Comparison of ENCODE assay signal across 9 mouse cellular contexts in genomic region chr5:115155156-115155631, GRCm38 (mm10). TPM values are rescaled to one million over a fixed set of nuclear protein-coding genes. Genes with fewer than 3 reads are reported as not detected.
DNase-seq lines count a peak whose midpoint lies in the region; ATAC-seq and TF ChIP-seq lines count a peak whose summit lies in the region.
"Had no signal": no experiment of that assay in that cellular context is flagged by ENCODE, and none has a peak within 500 bp of the region (broad histone marks: within the 10 kb centered on the region; RNA-seq: fewer than 3 reads in every experiment).

No protein-coding gene starts in this region.

- H3K4me3 ChIP-seq in lung, embryonic 16.5 days (ENCODE audit: low read length): peak overlapping the region; percentile 93
- peak overlapping the region; percentile 100 for H3K4me3 ChIP-seq in forebrain, embryonic 10.5 days
- H3K4me3 ChIP-seq in kidney, postnatal 0 days (replicated peaks; ENCODE audit: low read depth, low read length): peak overlapping the region; percentile 93; the same call in 1 of the 2 replicates

- DNase-seq in lung, postnatal 36 days: no peak
- DNase-seq in forebrain, embryonic 10.5 days (ENCODE audit: extremely low spot score, low spot score): no peak
- no peak for DNase-seq in kidney, postnatal 0 days (ENCODE audit: low spot score)
- DNase-seq in skeletal muscle tissue, adult 2 months (ENCODE audit: low read depth, low spot score): peak; percentile 50
- DNase-seq in adrenal gland, adult 2 months: no peak
- no peak for DNase-seq in ovary, postnatal 36 days (ENCODE audit: low spot score)
- DNase-seq: cerebellum, adult 9-10 months; lung, postnatal 10 days had no signal

- 48% methylated on average over 13 of the region's 13 CpGs for WGBS in lung, embryonic 16.5 days
- 85% methylated on average over 13 of the region's 13 CpGs for WGBS in forebrain, embryonic 10.5 days
- WGBS in kidney, postnatal 0 days: 51% methylated on average over 13 of the region's 13 CpGs

- ATAC-seq in lung, embryonic 16.5 days (ENCODE audit: low read depth): no peak
- no peak for ATAC-seq in kidney, postnatal 0 days (replicated peaks; ENCODE audit: low FRiP score, low read depth)

- H3K36me3 ChIP-seq in lung, embryonic 16.5 days (ENCODE audit: control insufficient read depth, insufficient read depth, low read length): peaks cover 8% of the 10 kb centered on the region
- H3K36me3 ChIP-seq in forebrain, embryonic 10.5 days (replicated peaks): peaks cover 41% of the 10 kb centered on the region
- peaks cover 6% of the 10 kb centered on the region for H3K36me3 ChIP-seq in kidney, postnatal 0 days (ENCODE audit: insufficient read depth, low read length)

- peak overlapping the region; percentile 78 for H3K4me2 ChIP-seq in lung, embryonic 16.5 days (ENCODE audit: low read depth, low read length)
- H3K4me2 ChIP-seq in kidney, postnatal 0 days (ENCODE audit: low read length): peak overlapping the region; percentile 67

- peak overlapping the region; percentile 98 for H3K9ac ChIP-seq in lung, embryonic 16.5 days (ENCODE audit: low read length)
- H3K9ac ChIP-seq in kidney, postnatal 0 days (ENCODE audit: low read depth, low read length): 0 out of 2 replicates have a peak overlapping the region, but pooled peaks have one; percentile 32

- peaks cover 48% of the 10 kb centered on the region for H3K4me1 ChIP-seq in lung, embryonic 16.5 days (replicated peaks; ENCODE audit: control insufficient read depth, insufficient read depth, low read length)
- peaks cover 71% of the 10 kb centered on the region for H3K4me1 ChIP-seq in forebrain, embryonic 10.5 days
- peaks cover 40% of the 10 kb centered on the region for H3K4me1 ChIP-seq in kidney, postnatal 0 days (replicated peaks; ENCODE audit: insufficient read depth, low read length)

- no peaks in the 10 kb centered on the region for H3K9me3 ChIP-seq in lung, embryonic 16.5 days (ENCODE audit: control insufficient read depth, low read length)
- no peaks in the 10 kb centered on the region for H3K9me3 ChIP-seq in forebrain, embryonic 10.5 days
- no peaks in the 10 kb centered on the region for H3K9me3 ChIP-seq in kidney, postnatal 0 days (replicated peaks; ENCODE audit: low read length)

- no peak overlapping the region for H3K27ac ChIP-seq in lung, embryonic 16.5 days (ENCODE audit: low read length)
- peak overlapping the region; percentile 98; the same call in 1 of the 2 replicates for H3K27ac ChIP-seq in forebrain, embryonic 10.5 days
- peak overlapping the region; percentile 51; the same call in 1 of the 2 replicates for H3K27ac ChIP-seq in kidney, postnatal 0 days

- no peak for TF ChIP-seq CTCF in kidney, postnatal 0 days (IDR thresholded peaks at IDR 0.05; ENCODE audit: low read depth)

- no peaks in the 10 kb centered on the region for H3K27me3 ChIP-seq in lung, embryonic 16.5 days (ENCODE audit: control insufficient read depth, insufficient read depth, low read depth, low read length)
- H3K27me3 ChIP-seq in forebrain, embryonic 10.5 days (ENCODE audit: poor library complexity, severe bottlenecking): no peaks in the 10 kb centered on the region
- no peaks in the 10 kb centered on the region for H3K27me3 ChIP-seq in kidney, postnatal 0 days (ENCODE audit: insufficient read depth, low read length)

RNA-seq across cellular contexts. Expression of gene Mlec, which starts 2.8 kb away (rescaled TPM):
- polyA plus RNA-seq in lung, embryonic 16.5 days (2015; fragmentation: Nextera tagmentation; extraction: Ambion mirVana): 58.9 and 62.1 TPM in 2 replicates
- polyA plus RNA-seq in forebrain, embryonic 10.5 days (2016; fragmentation: Nextera tagmentation; extraction: Ambion mirVana): 64.2 and 67.3 TPM in 2 replicates
- 43.6 and 44.4 TPM in 2 replicates for polyA plus RNA-seq in kidney, postnatal 0 days (2015; fragmentation: Nextera tagmentation; extraction: Ambion mirVana)
- 100 to 1,000 TPM; 165 to 185 TPM for total RNA-seq in adrenal gland, adult 2 months (2021)
- polyA plus RNA-seq in adrenal gland, adult 2 months (2012; rRNA removed): 74.7 and 96.9 TPM in 2 replicates

RNA-seq across cellular contexts. Expression of gene Unc119b, which starts 20.4 kb away (rescaled TPM):
- 34.3 and 35.2 TPM in 2 replicates for polyA plus RNA-seq in lung, embryonic 16.5 days (2015; fragmentation: Nextera tagmentation; extraction: Ambion mirVana)
- polyA plus RNA-seq in forebrain, embryonic 10.5 days (2016; fragmentation: Nextera tagmentation; extraction: Ambion mirVana): 75.4 and 77.6 TPM in 2 replicates
- 40.8 and 42.7 TPM in 2 replicates for polyA plus RNA-seq in kidney, postnatal 0 days (2015; fragmentation: Nextera tagmentation; extraction: Ambion mirVana)
- 10 to 100 TPM; 32.0 to 44.8 TPM for total RNA-seq in adrenal gland, adult 2 months (2021)
- polyA plus RNA-seq in adrenal gland, adult 2 months (2012; rRNA removed): 37.5 and 39.2 TPM in 2 replicates

RNA-seq across cellular contexts. Expression of gene Acads, which starts 36.0 kb away (rescaled TPM):
- 64.5 and 69.2 TPM in 2 replicates for polyA plus RNA-seq in lung, embryonic 16.5 days (2015; fragmentation: Nextera tagmentation; extraction: Ambion mirVana)
- 59.9 and 66.9 TPM in 2 replicates for polyA plus RNA-seq in forebrain, embryonic 10.5 days (2016; fragmentation: Nextera tagmentation; extraction: Ambion mirVana)
- polyA plus RNA-seq in kidney, postnatal 0 days (2015; fragmentation: Nextera tagmentation; extraction: Ambion mirVana): 105 and 117 TPM in 2 replicates
- total RNA-seq in adrenal gland, adult 2 months (2021): 100 to 1,000 TPM; 181 to 208 TPM
- 279 and 310 TPM in 2 replicates for polyA plus RNA-seq in adrenal gland, adult 2 months (2012; rRNA removed)

RNA-seq across cellular contexts. Expression of gene Cabp1, which starts 39.0 kb away (rescaled TPM):
- 1.3 and 1.6 TPM in 2 replicates for polyA plus RNA-seq in lung, embryonic 16.5 days (2015; fragmentation: Nextera tagmentation; extraction: Ambion mirVana)
- 0.31 and 0.43 TPM in 2 replicates for polyA plus RNA-seq in forebrain, embryonic 10.5 days (2016; fragmentation: Nextera tagmentation; extraction: Ambion mirVana)
- 0.87 and 1.2 TPM in 2 replicates for polyA plus RNA-seq in kidney, postnatal 0 days (2015; fragmentation: Nextera tagmentation; extraction: Ambion mirVana)
- 10 to 100 TPM; 37.7 to 57.1 TPM for total RNA-seq in adrenal gland, adult 2 months (2021)
- polyA plus RNA-seq in adrenal gland, adult 2 months (2012; rRNA removed): 45.7 and 61.7 TPM in 2 replicates

RNA-seq across cellular contexts. Expression of gene Gm10401, which starts 57.1 kb away (rescaled TPM):
- polyA plus RNA-seq in lung, embryonic 16.5 days (2015; fragmentation: Nextera tagmentation; extraction: Ambion mirVana): 23.2 and 25.4 TPM in 2 replicates
- 18.3 and 22.9 TPM in 2 replicates for polyA plus RNA-seq in forebrain, embryonic 10.5 days (2016; fragmentation: Nextera tagmentation; extraction: Ambion mirVana)
- 26.6 and 31.3 TPM in 2 replicates for polyA plus RNA-seq in kidney, postnatal 0 days (2015; fragmentation: Nextera tagmentation; extraction: Ambion mirVana)
- total RNA-seq in adrenal gland, adult 2 months (2021): not detected
- not detected in 2 replicates for polyA plus RNA-seq in adrenal gland, adult 2 months (2012; rRNA removed)
